ENCODE assay signal across 12 mouse cellular contexts in genomic region chr8:118539559-118539819, GRCm38 (mm10).
"Had no signal": no experiment of that assay in that cellular context is flagged by ENCODE, and none has a peak within 500 bp of the region (broad histone marks: within the 10 kb centered on the region; RNA-seq: fewer than 3 reads in every experiment).

No protein-coding gene starts in this region.

- H3K36me3 ChIP-seq: limb, embryonic 13.5 days; midbrain, embryonic 15.5 days had no signal

- H3K4me3 ChIP-seq: limb, embryonic 13.5 days; midbrain, embryonic 15.5 days had no signal

- DNase-seq: kidney, adult 9 months; kidney, postnatal 10 days; left cerebral cortex, postnatal 4 days; lung, adult 18-20 months; retina, postnatal 1 day; right cerebral cortex, postnatal 4 days; spleen, adult 18-20 months; thymus, adult 18-20 months; thymus, postnatal 14 days had no signal

- H3K4me2 ChIP-seq: limb, embryonic 13.5 days; midbrain, embryonic 15.5 days had no signal

- H3K27me3 ChIP-seq: limb, embryonic 13.5 days had no signal

- H3K9ac ChIP-seq: limb, embryonic 13.5 days; liver, embryonic 14.5 days; midbrain, embryonic 15.5 days had no signal

- H3K9me3 ChIP-seq: limb, embryonic 13.5 days; midbrain, embryonic 15.5 days had no signal

- H3K27ac ChIP-seq: limb, embryonic 13.5 days; liver, embryonic 14.5 days; midbrain, embryonic 15.5 days had no signal

- ATAC-seq: midbrain, embryonic 15.5 days had no signal
